Mouse (Mus musculus) fat pad, adult 2 months (tissue): ENCODE measurements at regions not wholly inside any gene's neighbourhood (a gene's known extent, or its start where the extent isn't known, plus 50 kb on each side); places are given as distances from the start of the nearest gene placed in this dataset.

Source experiments
- DNase-seq: peaks from one replicate; pipeline ENCODE4 v3.0.0-alpha.2; 2011; ENCODE audit warnings: low read depth, low spot score; ENCODE audit errors: extremely low read depth

- no peak for DNase-seq
Observed at GRCm38 (mm10) chr12:27844958-27845357, 502.6 kb upstream of the Sox11 start.

GRCm38 (mm10) chr12:27838955-27839354 lies 496.6 kb upstream of the Sox11 start:
- no peak for DNase-seq

- no peak for DNase-seq
Observed at GRCm38 (mm10) chr12:27838384-27838783, 496.0 kb upstream of the Sox11 start.

- DNase-seq = no peak
Observed at GRCm38 (mm10) chr12:27826208-27826607, 483.8 kb upstream of the Sox11 start.

GRCm38 (mm10) chr12:27823392-27823791 lies 481.0 kb upstream of the Sox11 start:
- no peak for DNase-seq

GRCm38 (mm10) chr12:27796642-27797041 lies 454.3 kb upstream of the Sox11 start:
- DNase-seq = no peak

- DNase-seq = no peak
Observed at GRCm38 (mm10) chr12:27786716-27787291, 444.4 kb upstream of the Sox11 start.

- no peak for DNase-seq
Observed at GRCm38 (mm10) chr12:27780801-27781200, 438.4 kb upstream of the Sox11 start.

- DNase-seq = no peak
Observed at GRCm38 (mm10) chr12:27765948-27766347, 423.6 kb upstream of the Sox11 start.

- no peak for DNase-seq
Observed at GRCm38 (mm10) chr12:27759016-27759415, 416.6 kb upstream of the Sox11 start.

- no peak for DNase-seq
Observed at GRCm38 (mm10) chr12:27757641-27758040, 415.3 kb upstream of the Sox11 start.

GRCm38 (mm10) chr12:27724619-27725200 lies 382.3 kb upstream of the Sox11 start:
- DNase-seq = no peak

GRCm38 (mm10) chr12:27680459-27680858 lies 338.1 kb upstream of the Sox11 start:
- no peak for DNase-seq

- no peak for DNase-seq
Observed at GRCm38 (mm10) chr12:27673404-27673803, 331.0 kb upstream of the Sox11 start.

- no peak for DNase-seq
Observed at GRCm38 (mm10) chr12:27670650-27671084, 328.3 kb upstream of the Sox11 start.

- DNase-seq = no peak
Observed at GRCm38 (mm10) chr12:27670190-27670589, 327.8 kb upstream of the Sox11 start.

GRCm38 (mm10) chr12:27669542-27669941 lies 327.2 kb upstream of the Sox11 start:
- DNase-seq = no peak

- DNase-seq = no peak
Observed at GRCm38 (mm10) chr12:27666456-27666855, 324.1 kb upstream of the Sox11 start.

- DNase-seq = peak; percentile 34
Observed at GRCm38 (mm10) chr12:27663126-27663525, 320.8 kb upstream of the Sox11 start.

- peak; percentile 5 for DNase-seq
Observed at GRCm38 (mm10) chr12:27662723-27663122, 320.3 kb upstream of the Sox11 start.

- no peak for DNase-seq
Observed at GRCm38 (mm10) chr12:27657536-27657935, 315.2 kb upstream of the Sox11 start.

- DNase-seq = no peak
Observed at GRCm38 (mm10) chr12:27653541-27653940, 311.2 kb upstream of the Sox11 start.

- DNase-seq = no peak
Observed at GRCm38 (mm10) chr12:27648602-27649001, 306.2 kb upstream of the Sox11 start.
